Mouse (Mus musculus) MEL-GATA-1-ER (cell line): ENCODE data around the gene Lamc2.

ENCODE experiments used
- DNase-seq: peaks from one replicate; pipeline ENCODE4 v3.0.0-alpha.2; 2012; ENCODE audit warnings: low read depth; ENCODE audit errors: extremely low read depth

Lamc2 gene

GRCm38 (mm10) chr1:153129992-153130713, 56.1 kb downstream of the Lamc2 start:
- DNase-seq, result no peak

- DNase-seq, result no peak
These were observed 57.5 kb downstream of the Lamc2 start for GRCm38 (mm10) chr1:153128780-153129179.

GRCm38 (mm10) chr1:153127622-153128021, 58.6 kb downstream of the Lamc2 start:
- no peak for DNase-seq

GRCm38 (mm10) chr1:153126491-153127381, 59.5 kb downstream of the Lamc2 start:
- DNase-seq, result no peak

GRCm38 (mm10) chr1:153125287-153126275, 60.7 kb downstream of the Lamc2 start:
- no peak for DNase-seq

- no peak for DNase-seq
These were observed 61.7 kb downstream of the Lamc2 start for GRCm38 (mm10) chr1:153124502-153124901.

- DNase-seq, result no peak
These were observed 63.5 kb downstream of the Lamc2 start for GRCm38 (mm10) chr1:153122764-153123163.

- DNase-seq, result no peak
These were observed 64.9 kb downstream of the Lamc2 start for GRCm38 (mm10) chr1:153121320-153121719.

GRCm38 (mm10) chr1:153120544-153120943, 65.7 kb downstream of the Lamc2 start:
- DNase-seq, result no peak

- no peak for DNase-seq
These were observed 70.9 kb downstream of the Lamc2 start for GRCm38 (mm10) chr1:153115315-153115714.

- no peak for DNase-seq
These were observed 74.7 kb downstream of the Lamc2 start for GRCm38 (mm10) chr1:153111596-153111995.

- DNase-seq, result no peak
These were observed 76.4 kb downstream of the Lamc2 start for GRCm38 (mm10) chr1:153109836-153110235.

GRCm38 (mm10) chr1:153109346-153109745, 76.9 kb downstream of the Lamc2 start:
- no peak for DNase-seq

GRCm38 (mm10) chr1:153107866-153108265, 78.4 kb downstream of the Lamc2 start:
- DNase-seq, result no peak

GRCm38 (mm10) chr1:153104804-153105203, 81.4 kb downstream of the Lamc2 start:
- DNase-seq, result no peak

- no peak for DNase-seq
These were observed 83.1 kb downstream of the Lamc2 start for GRCm38 (mm10) chr1:153103186-153103554.

- DNase-seq, result no peak
These were observed 83.7 kb downstream of the Lamc2 start for GRCm38 (mm10) chr1:153102296-153103185.

- DNase-seq, result peak; percentile 23
These were observed 84.8 kb downstream of the Lamc2 start for GRCm38 (mm10) chr1:153101327-153101880.

- DNase-seq, result no peak
These were observed 85.3 kb downstream of the Lamc2 start for GRCm38 (mm10) chr1:153100912-153101311.

GRCm38 (mm10) chr1:153098586-153098985, 87.7 kb downstream of the Lamc2 start:
- DNase-seq, result no peak
